Mouse (Mus musculus) left cerebral cortex, postnatal 4 days (tissue): ENCODE results near the gene Tsga13. TPM values are rescaled to one million over a fixed set of nuclear protein-coding genes. Genes with fewer than 3 reads are reported as not detected.

Experiments
- DNase-seq: peaks from one replicate; pipeline ENCODE4 v3.0.0-alpha.2; 2022
- intact Hi-C: fragments of 180-260 bp; cut with DNase I; formaldehyde crosslinking; loops from one replicate; pipeline ENCODE4 v1.15.1; 2025
- total RNA-seq, 2 experiments: library from RNA; stranded (reverse); gene quantifications; 2 replicates each; pipeline ENCODE4 v1.2.3; 2021

Gene Tsga13
- 1 to 10 TPM in 1 of 2 experiments, under 1 TPM in 1; 0.56 to 1.7 TPM for total RNA-seq

DNA sequence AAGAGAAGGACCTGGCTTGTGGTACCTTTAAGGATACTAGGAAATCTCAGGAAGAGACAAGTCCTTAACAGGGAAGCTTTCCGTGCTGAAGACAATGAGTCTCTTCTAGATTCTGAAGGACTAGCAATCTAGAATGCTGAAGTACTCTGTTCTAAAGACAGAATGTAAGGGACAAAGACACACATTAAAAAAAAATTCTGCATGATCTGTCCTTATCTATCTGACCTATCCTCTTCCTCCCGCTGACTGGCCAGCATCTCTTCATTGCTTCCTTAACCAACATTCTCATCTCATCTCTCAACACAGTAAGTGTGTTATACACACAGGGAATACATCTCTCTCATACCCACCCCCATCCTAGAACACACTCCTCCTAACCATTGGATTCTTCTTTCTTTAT lies at the start of gene Tsga13:
TSS of gene Tsga13 (minus strand) at position 101 of the 400 bp plus-strand sequence.
- DNase-seq = no peak
- intact Hi-C loops = no loop called here

- intact Hi-C loops = no loop called here
- peak; percentile 46 for DNase-seq
Measured at GRCm38 (mm10) chr6:30958736-30959540, 43.6 kb upstream of the Tsga13 start, which contains the start of gene Klf14. TSS of gene Klf14 (minus strand) at chr6:30959078.

GRCm38 (mm10) chr6:30957784-30958735 lies 42.7 kb upstream of the Tsga13 start:
- DNase-seq = peak; percentile 30
- intact Hi-C loops = no loop called here

- no peak for DNase-seq
- intact Hi-C loops = no loop called here
Measured at GRCm38 (mm10) chr6:30939264-30939663, 23.9 kb upstream of the Tsga13 start.

- no peak for DNase-seq
- intact Hi-C loops = no loop called here
Measured at GRCm38 (mm10) chr6:30922821-30923220, 7.4 kb upstream of the Tsga13 start.

DNA sequence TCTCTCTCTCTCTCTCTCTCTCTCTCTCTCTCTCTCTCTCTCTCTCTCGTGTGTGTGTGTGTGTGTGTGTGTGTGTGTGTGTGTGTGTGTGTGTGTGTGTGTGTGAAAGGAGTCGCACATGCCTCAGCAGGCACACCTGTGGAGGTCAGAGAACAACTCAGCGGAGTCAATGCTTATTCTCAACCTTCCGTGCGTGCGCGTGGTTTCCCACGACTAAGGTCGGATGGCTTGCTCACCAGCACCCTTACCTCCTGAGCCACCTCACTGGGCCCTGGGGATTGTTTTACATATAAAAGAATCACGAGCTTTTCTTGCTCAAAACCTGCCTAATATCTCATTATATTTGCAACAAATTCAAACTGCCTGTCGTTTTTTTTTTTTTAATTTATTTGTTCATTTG lies 6.5 kb upstream of the Tsga13 start:
- intact Hi-C loops = no loop called here
- DNase-seq = no peak

GRCm38 (mm10) chr6:30920834-30921675 lies 5.7 kb upstream of the Tsga13 start:
- intact Hi-C loops = no loop called here
- DNase-seq = peak; percentile 20

GRCm38 (mm10) chr6:30907970-30908369 lies 7.4 kb downstream of the Tsga13 start:
- intact Hi-C loops = no loop called here
- DNase-seq = no peak

- intact Hi-C loops = no loop called here
- no peak for DNase-seq
Measured at GRCm38 (mm10) chr6:30904911-30905310, 10.5 kb downstream of the Tsga13 start.

- no peak for DNase-seq
- intact Hi-C loops = no loop called here
Measured at GRCm38 (mm10) chr6:30904033-30904432, 11.3 kb downstream of the Tsga13 start.

- intact Hi-C loops = no loop called here
- DNase-seq = no peak
Measured at GRCm38 (mm10) chr6:30897520-30897919, 17.9 kb downstream of the Tsga13 start.

- no peak for DNase-seq
Measured at GRCm38 (mm10) chr6:30896986-30897327, 18.4 kb downstream of the Tsga13 start.

DNA sequence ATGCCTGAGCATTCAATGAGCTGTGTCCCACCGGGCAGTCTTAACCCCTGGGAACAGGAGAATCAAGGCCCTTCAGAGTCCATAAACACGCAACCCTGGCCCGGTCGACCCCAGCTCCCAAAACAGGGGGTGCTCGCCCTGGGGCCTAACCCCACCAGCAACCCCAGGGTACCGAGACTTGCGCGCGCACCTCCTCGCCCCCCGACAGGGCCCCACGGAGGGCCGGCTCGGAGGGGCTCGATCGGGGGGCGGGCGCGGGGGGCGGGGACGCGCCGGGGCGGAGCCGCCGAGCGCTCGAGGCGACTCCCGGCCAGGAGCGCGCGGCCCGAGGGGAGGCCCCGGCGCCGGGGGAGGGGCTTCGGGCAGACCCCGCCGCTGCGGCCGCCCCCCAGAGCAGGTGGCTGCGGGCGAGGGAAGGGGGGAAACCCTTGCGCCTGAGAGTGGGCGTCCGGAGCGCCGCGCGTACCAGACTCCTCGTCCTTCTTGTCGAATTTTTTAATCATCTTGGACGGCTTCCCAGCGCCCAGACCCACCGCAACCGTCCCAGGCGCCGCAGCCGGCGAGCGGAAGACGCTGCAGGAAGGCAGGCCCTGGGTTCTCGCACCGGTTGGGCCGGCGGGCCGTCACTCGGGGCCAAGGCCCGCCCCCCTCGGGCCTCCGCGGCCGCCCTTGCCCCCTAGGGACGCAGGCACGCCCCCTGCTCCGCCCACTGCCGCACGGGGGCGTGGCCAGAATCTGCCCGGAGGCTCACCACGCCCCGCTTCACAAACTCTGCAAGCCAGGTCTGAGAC lies 19.0 kb downstream of the Tsga13 start, which contains the start of gene Copg2:
TSS of gene Copg2 (minus strand) at position 600 of the 791 bp plus-strand sequence.
- DNase-seq = peak; percentile 94
- intact Hi-C loops = no loop called here

More at GRCm38 (mm10) chr6:30896986-30897327, 18.4 kb downstream of the Tsga13 start:
- intact Hi-C loops = no loop called here

DNA sequence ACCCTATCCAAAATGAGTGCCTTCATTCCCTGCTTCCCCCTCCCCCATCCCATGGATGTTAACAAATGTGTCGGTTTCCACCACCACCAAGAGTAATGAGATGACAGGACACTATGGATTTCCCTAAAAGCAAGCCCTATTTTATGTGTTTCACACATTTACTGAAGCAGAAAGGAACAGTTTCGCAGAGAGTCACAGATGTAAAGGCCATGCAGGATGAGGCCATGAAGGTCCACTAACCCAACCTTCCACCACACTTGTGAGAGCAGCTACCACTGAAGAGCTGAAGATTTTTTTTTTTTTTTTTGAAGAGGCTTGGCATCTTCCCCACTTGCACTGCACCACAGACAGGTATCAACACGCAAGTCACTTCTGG lies 19.6 kb downstream of the Tsga13 start:
- no peak for DNase-seq
- intact Hi-C loops = no loop called here

GRCm38 (mm10) chr6:30893081-30893480 lies 22.3 kb downstream of the Tsga13 start:
- DNase-seq = no peak
- intact Hi-C loops = no loop called here

DNA sequence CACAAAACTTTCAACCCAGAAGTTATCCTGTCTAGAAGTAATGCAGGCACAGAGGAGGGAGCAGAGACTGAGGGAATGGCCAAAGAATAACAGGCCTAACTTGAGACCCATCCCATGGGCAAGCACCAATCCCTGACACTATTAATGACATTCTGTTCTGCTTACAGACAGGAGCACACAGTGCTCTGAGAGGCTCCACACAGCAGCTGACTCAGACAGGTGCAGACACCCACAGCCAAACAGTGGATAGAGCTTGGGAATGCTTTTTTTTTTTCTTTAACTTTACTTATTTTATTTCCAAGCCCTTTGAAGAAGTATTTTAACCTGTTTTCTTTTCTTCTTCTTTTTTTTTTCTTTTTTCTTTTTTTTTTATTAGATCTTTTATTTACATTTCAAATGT lies 23.6 kb downstream of the Tsga13 start:
- DNase-seq = no peak
- intact Hi-C loops = no loop called here

GRCm38 (mm10) chr6:30884856-30885255 lies 30.5 kb downstream of the Tsga13 start:
- DNase-seq = no peak
- intact Hi-C loops = no loop called here

DNA sequence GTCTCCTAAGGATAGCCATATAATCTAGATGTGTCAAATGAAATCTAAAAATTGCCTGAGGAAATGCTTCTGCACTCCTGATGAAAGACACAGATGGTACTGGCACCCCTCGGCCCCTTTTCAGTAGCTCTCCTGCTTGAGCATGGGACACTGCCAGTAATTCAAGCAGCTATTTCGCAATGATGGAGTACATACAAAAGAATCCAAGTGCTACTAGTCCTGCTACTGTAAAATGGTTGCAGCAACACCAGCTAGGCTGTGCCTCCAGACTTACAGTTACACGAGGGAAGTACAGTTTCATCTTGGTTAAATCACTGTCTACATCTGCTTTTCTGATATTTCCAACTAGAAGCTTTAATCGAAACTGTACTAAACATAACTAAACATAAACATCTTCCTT lies 31.9 kb downstream of the Tsga13 start:
- intact Hi-C loops = no loop called here
- peak; percentile 10 for DNase-seq

GRCm38 (mm10) chr6:30876661-30877060 lies 38.7 kb downstream of the Tsga13 start:
- DNase-seq = no peak

DNA sequence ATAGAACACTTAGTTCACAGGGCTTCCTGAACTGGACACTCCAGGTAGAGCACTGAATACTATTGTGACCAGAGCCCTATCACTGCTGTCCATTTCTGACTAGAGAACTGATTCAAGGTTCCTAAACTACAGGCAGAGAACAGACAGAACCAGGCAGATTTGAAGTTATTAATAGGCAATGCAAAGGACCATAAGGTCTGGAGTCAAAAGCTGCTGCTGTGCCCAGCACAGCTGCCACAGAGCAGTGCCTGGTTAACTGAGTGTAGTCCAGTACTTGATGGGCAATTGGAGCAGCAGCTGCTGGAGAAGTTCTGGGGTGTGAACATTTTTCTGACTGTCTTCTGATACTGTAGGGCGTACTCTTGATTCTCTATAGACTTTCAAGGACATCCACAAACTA lies 48.9 kb downstream of the Tsga13 start:
- intact Hi-C loops = no loop called here

More at GRCm38 (mm10) chr6:30876661-30877060, 38.7 kb downstream of the Tsga13 start:
- intact Hi-C loops = no loop called here

More for the DNA sequence above, 48.9 kb downstream of the Tsga13 start:
- no peak for DNase-seq
